Mouse (Mus musculus): Measurements from ENCODE around the gene Mta3. TPM values are rescaled to one million over a fixed set of nuclear protein-coding genes. Genes with fewer than 3 reads are reported as not detected.

The Mta3 gene
- polyA plus RNA-seq, 2 experiments = 43.1 to 47.8 TPM

DNA sequence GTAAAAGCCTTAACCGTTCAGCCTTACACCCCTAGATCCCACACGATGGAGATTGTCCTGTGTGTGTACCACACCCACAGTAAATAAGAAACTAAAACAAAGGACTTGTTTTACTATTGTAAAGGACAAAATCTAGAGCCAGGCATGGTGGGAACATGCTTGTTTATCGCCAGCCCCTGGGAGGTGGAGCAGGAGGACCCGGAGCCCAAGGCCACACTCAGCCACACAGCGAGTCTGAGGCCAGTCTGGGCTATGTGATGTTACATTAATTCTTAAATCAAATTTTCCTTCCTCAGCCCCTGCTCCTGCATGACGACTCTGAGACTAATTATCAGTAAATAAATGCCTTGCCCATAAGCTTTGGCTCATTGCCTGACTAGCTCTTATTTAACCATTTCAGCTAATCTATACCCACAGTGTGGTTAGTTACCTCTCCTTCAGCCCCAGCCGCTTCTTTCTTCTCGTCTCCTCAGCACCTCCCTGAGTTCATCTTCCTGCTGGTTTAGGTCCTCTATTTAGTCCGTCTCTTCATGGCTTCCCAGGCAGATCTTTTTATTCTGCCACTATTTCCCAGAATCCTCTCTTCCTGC lies 71.6 kb downstream of the Mta3 start:
- H3K9me3 ChIP-seq (ENCODE audit: control insufficient read depth, low read length) = no peaks in the 10 kb centered on the region
- H3K4me3 ChIP-seq (replicated peaks; ENCODE audit: low read length) = no peak overlapping the region
- no peaks in the 10 kb centered on the region for H3K27me3 ChIP-seq (ENCODE audit: control insufficient read depth, insufficient read depth, low read length)
- H3K9ac ChIP-seq (ENCODE audit: low read depth, low read length, severe bottlenecking) = no peak overlapping the region
- no peak for TF ChIP-seq POLR2A (IDR thresholded peaks at IDR 0.05; ENCODE audit: borderline replicate concordance, extremely low read depth, insufficient read depth, insufficient read length)
- H3K4me2 ChIP-seq (replicated peaks; ENCODE audit: low read depth, low read length, severe bottlenecking) = no peak overlapping the region
- ATAC-seq (ENCODE audit: low FRiP score, low read depth) (no peak), DNase-seq (ENCODE audit: low spot score) (no peak)
- peaks cover 32% of the 10 kb centered on the region for H3K36me3 ChIP-seq (ENCODE audit: control insufficient read depth, insufficient read depth, low read length)
- H3K4me1 ChIP-seq (ENCODE audit: control insufficient read depth, insufficient read depth, low read length) = peaks cover 3% of the 10 kb centered on the region; the same call in 1 of the 2 replicates
- H3K27ac ChIP-seq (replicated peaks; ENCODE audit: low read depth, low read length) = no peak overlapping the region
- 79% methylated on average over 9 of the region's 9 CpGs for WGBS

DNA sequence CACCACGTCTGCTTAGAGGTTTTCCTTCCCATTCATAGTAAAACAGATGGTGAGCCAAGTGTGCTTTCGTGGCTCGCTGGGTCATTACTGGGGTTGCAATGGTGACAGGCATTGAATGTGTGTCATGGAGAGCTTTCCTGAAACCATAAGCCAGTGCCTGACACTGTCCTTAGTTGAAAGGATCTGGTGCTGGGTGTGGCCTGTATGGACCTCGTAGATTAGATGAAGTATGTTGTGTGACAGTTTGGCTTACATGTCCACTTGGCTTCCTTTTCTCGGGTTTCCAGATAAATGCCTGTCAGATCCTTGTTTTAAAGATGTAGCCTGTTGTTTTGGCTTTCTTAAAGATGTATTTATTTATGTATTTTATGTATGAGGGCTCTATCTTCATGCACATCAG lies 74.3 kb downstream of the Mta3 start:
- no peak overlapping the region for H3K4me2 ChIP-seq (replicated peaks; ENCODE audit: low read depth, low read length, severe bottlenecking)
- TF ChIP-seq POLR2A (IDR thresholded peaks at IDR 0.05; ENCODE audit: borderline replicate concordance, extremely low read depth, insufficient read depth, insufficient read length) = no peak
- WGBS = 93% methylated on average over 5 of the region's 5 CpGs
- no peak overlapping the region for H3K4me3 ChIP-seq (replicated peaks; ENCODE audit: low read length)
- H3K27me3 ChIP-seq (ENCODE audit: control insufficient read depth, insufficient read depth, low read length) = no peaks in the 10 kb centered on the region
- ATAC-seq (ENCODE audit: low FRiP score, low read depth) (no peak), DNase-seq (ENCODE audit: low spot score) (no peak)
- no peak overlapping the region for H3K27ac ChIP-seq (replicated peaks; ENCODE audit: low read depth, low read length)
- no peak overlapping the region for H3K9ac ChIP-seq (ENCODE audit: low read depth, low read length, severe bottlenecking)
- peaks cover 5% of the 10 kb centered on the region; the same call in 1 of the 2 replicates for H3K4me1 ChIP-seq (ENCODE audit: control insufficient read depth, insufficient read depth, low read length)
- H3K36me3 ChIP-seq (ENCODE audit: control insufficient read depth, insufficient read depth, low read length) = peaks cover 47% of the 10 kb centered on the region
- H3K9me3 ChIP-seq (ENCODE audit: control insufficient read depth, low read length) = no peaks in the 10 kb centered on the region

DNA sequence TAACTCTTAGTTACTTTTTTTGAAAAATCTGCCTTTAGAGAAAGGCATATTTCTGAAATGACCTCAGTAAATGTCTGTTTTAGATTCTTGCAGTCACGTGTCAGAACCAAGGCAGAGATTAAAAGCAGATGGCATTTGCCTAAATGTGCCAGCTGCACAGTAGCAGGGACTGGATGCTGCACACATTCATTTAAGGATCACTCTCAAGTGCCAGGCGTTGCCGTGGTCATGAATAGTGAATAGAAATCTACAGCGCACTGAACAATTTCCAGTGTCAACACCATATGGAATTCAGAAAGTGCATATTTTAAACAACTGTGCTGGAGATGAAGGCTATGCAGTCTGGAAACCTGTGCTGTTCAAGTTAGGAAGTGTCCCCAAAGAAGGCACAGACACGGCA lies 76.8 kb downstream of the Mta3 start:
- H3K9ac ChIP-seq (ENCODE audit: low read depth, low read length, severe bottlenecking) = no peak overlapping the region
- peak overlapping the region; percentile 19; the same call in 1 of the 2 replicates for H3K27ac ChIP-seq (replicated peaks; ENCODE audit: low read depth, low read length)
- no peak for TF ChIP-seq POLR2A (IDR thresholded peaks at IDR 0.05; ENCODE audit: borderline replicate concordance, extremely low read depth, insufficient read depth, insufficient read length)
- H3K9me3 ChIP-seq (ENCODE audit: control insufficient read depth, low read length) = no peaks in the 10 kb centered on the region
- H3K36me3 ChIP-seq (ENCODE audit: control insufficient read depth, insufficient read depth, low read length) = peaks cover 37% of the 10 kb centered on the region
- H3K4me1 ChIP-seq (ENCODE audit: control insufficient read depth, insufficient read depth, low read length) = peaks cover 5% of the 10 kb centered on the region; the same call in 1 of the 2 replicates
- no peak overlapping the region for H3K4me2 ChIP-seq (replicated peaks; ENCODE audit: low read depth, low read length, severe bottlenecking)
- DNase-seq (ENCODE audit: low spot score) = peak; percentile 50
- no peaks in the 10 kb centered on the region for H3K27me3 ChIP-seq (ENCODE audit: control insufficient read depth, insufficient read depth, low read length)
- H3K4me3 ChIP-seq (replicated peaks; ENCODE audit: low read length) = no peak overlapping the region
- no peak for ATAC-seq (ENCODE audit: low FRiP score, low read depth)
- 33% methylated on average over 5 of the region's 5 CpGs for WGBS

DNA sequence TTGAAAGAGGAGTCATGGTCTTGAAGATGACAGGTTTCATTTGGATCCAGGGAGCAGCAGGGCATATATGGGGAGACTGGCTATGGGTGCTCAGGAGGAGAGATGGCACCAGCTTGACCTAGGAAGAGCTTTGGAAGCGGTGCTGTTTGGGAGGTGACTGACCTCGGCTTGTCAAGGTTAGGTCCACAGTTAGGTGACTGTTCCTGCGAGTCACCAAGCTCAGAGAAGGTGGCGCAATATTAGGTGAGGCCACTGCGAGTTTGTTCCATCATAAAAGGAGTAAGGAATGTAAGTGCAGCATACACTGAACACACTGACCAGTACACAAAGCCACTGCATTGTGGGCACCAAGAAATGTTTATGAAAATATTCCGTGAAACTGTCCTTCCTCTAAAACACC lies 80.5 kb downstream of the Mta3 start:
- H3K4me2 ChIP-seq (replicated peaks; ENCODE audit: low read depth, low read length, severe bottlenecking) = no peak overlapping the region
- no peak for DNase-seq (ENCODE audit: low spot score)
- no peaks in the 10 kb centered on the region for H3K9me3 ChIP-seq (ENCODE audit: control insufficient read depth, low read length)
- ATAC-seq (ENCODE audit: low FRiP score, low read depth) = no peak
- peaks cover 5% of the 10 kb centered on the region; the same call in 1 of the 2 replicates for H3K4me1 ChIP-seq (ENCODE audit: control insufficient read depth, insufficient read depth, low read length)
- WGBS = 99% methylated on average over 6 of the region's 6 CpGs
- no peaks in the 10 kb centered on the region for H3K27me3 ChIP-seq (ENCODE audit: control insufficient read depth, insufficient read depth, low read length)
- H3K9ac ChIP-seq (ENCODE audit: low read depth, low read length, severe bottlenecking) = no peak overlapping the region
- H3K4me3 ChIP-seq (replicated peaks; ENCODE audit: low read length) = no peak overlapping the region
- peaks cover 45% of the 10 kb centered on the region for H3K36me3 ChIP-seq (ENCODE audit: control insufficient read depth, insufficient read depth, low read length)
- no peak overlapping the region for H3K27ac ChIP-seq (replicated peaks; ENCODE audit: low read depth, low read length)
- no peak for TF ChIP-seq POLR2A (IDR thresholded peaks at IDR 0.05; ENCODE audit: borderline replicate concordance, extremely low read depth, insufficient read depth, insufficient read length)

DNA sequence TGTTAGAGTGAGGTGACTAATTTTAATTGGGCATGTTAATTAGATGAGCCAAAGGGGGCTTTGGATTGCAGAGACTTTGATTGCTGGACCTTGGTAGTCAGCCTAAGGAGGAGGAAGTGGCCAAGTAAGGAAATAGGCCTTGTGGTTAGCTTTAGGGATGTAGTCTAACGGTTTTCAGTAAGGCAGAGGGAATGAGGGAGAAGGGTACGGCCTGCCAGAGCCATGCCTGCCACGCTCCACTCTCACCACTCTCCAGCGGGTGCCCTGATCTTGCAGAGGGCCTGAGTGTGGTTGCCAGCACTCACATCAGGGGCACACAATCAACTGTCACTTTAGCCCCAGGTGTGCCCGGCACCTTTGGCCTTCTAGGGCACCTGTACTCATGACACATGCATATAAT lies 84.2 kb downstream of the Mta3 start:
- no peak for TF ChIP-seq POLR2A (IDR thresholded peaks at IDR 0.05; ENCODE audit: borderline replicate concordance, extremely low read depth, insufficient read depth, insufficient read length)
- no peaks in the 10 kb centered on the region for H3K4me1 ChIP-seq (ENCODE audit: control insufficient read depth, insufficient read depth, low read length)
- DNase-seq (ENCODE audit: low spot score) (no peak), ATAC-seq (ENCODE audit: low FRiP score, low read depth) (no peak)
- H3K9me3 ChIP-seq (ENCODE audit: control insufficient read depth, low read length) = no peaks in the 10 kb centered on the region
- 77% methylated on average over 5 of the region's 5 CpGs for WGBS
- H3K4me2 ChIP-seq (replicated peaks; ENCODE audit: low read depth, low read length, severe bottlenecking) = no peak overlapping the region
- peaks cover 38% of the 10 kb centered on the region for H3K36me3 ChIP-seq (ENCODE audit: control insufficient read depth, insufficient read depth, low read length)
- no peak overlapping the region for H3K9ac ChIP-seq (ENCODE audit: low read depth, low read length, severe bottlenecking)
- no peak overlapping the region for H3K27ac ChIP-seq (replicated peaks; ENCODE audit: low read depth, low read length)
- no peak overlapping the region for H3K4me3 ChIP-seq (replicated peaks; ENCODE audit: low read length)
- H3K27me3 ChIP-seq (ENCODE audit: control insufficient read depth, insufficient read depth, low read length) = no peaks in the 10 kb centered on the region

Data from limb, embryonic 14.5 days (tissue).